Mouse (Mus musculus) embryonic facial prominence, embryonic 13.5 days (tissue): Measurements from ENCODE around the gene Cngb1. TPM values are rescaled to one million over a fixed set of nuclear protein-coding genes. Genes with fewer than 3 reads are reported as not detected.
A peak's percentile ranks its signal among the peaks of the same experiment; 100 is the strongest.

ENCODE experiments used
- ATAC-seq: fragments of 200-750 bp; cut with Nextera tagmentation; 2 replicates; pipeline ENCODE4 v1.8.0; 2017; ENCODE audit warnings: low read depth; ENCODE audit not compliant: insufficient number of reproducible peaks, insufficient read depth, low FRiP score, low TSS enrichment
- H3K27ac ChIP-seq: fragments of 300-500 bp; sonication (generic); 2 replicates; pipeline ENCODE4 v1.5.1; 2015; ENCODE audit warnings: moderate library complexity, mild to moderate bottlenecking, inconsistent platforms
- H3K27me3 ChIP-seq: fragments of 300-500 bp; sonication (generic); 2 replicates; pipeline ENCODE4 v1.6.1; 2015; ENCODE audit warnings: mild to moderate bottlenecking, inconsistent platforms
- H3K36me3 ChIP-seq: fragments of 300-500 bp; sonication (generic); 2 replicates; pipeline ENCODE4 v1.6.1; 2015; ENCODE audit warnings: mild to moderate bottlenecking, inconsistent platforms
- H3K4me1 ChIP-seq: fragments of 300-500 bp; sonication (generic); 2 replicates; pipeline ENCODE4 v1.6.1; 2015; ENCODE audit warnings: inconsistent platforms
- H3K4me2 ChIP-seq: fragments of 300-500 bp; sonication (generic); 2 replicates; pipeline ENCODE4 v1.6.1; 2015; ENCODE audit warnings: moderate library complexity, mild to moderate bottlenecking, inconsistent platforms
- H3K4me3 ChIP-seq: fragments of 300-500 bp; sonication (generic); 2 replicates; pipeline ENCODE4 v1.5.1; 2015; ENCODE audit warnings: mild to moderate bottlenecking, inconsistent platforms
- H3K9ac ChIP-seq: fragments of 300-500 bp; sonication (generic); 2 replicates; pipeline ENCODE4 v1.6.1; 2015; ENCODE audit warnings: mild to moderate bottlenecking, inconsistent platforms
- H3K9me3 ChIP-seq: fragments of 300-500 bp; sonication (generic); 2 replicates; pipeline ENCODE4 v1.6.1; 2016; ENCODE audit warnings: inconsistent platforms
- WGBS: fragments of 180-500 bp; shearing (Covaris S2); methylation state at CpG from one replicate; pipeline ENCODE4 v1.1.7; 2015; ENCODE audit warnings: mixed read lengths; 5-methylcytosine and 5-hydroxymethylcytosine counted together
- polyA plus RNA-seq: library from polyadenylated mRNA; unstranded; fragments of >200 nt; fragmentation: Nextera tagmentation; extraction: Ambion mirVana; gene quantifications from 2 replicates; pipeline ENCODE4 v1.2.1, GENCODE M21; 2015

Cngb1 gene
- polyA plus RNA-seq, 1 experiment from 2014 or later = 0.14 TPM

DNA sequence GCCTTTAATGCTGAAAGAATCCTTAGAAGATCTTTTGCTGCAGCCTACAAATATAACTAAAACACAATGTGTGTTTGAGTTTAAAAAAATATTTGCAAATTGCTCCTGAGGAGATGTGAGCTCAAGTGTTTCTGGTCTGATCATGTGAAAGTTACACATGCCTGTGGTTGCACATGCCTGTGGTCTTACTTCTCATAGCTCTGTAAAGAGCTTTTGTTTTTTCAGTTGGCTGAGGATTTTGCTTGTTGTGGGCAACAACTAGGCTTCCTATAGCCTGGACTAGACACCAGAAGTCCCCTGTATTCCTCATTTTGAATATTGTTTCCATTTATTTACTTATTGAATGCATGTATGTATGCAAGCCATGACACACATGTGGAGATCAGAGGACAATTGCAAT lies 30.0 kb upstream of the Cngb1 start:
- Histone ChIP-seq H3K4me1 (peaks cover 4% of the 10 kb centered on the region; the same call in 1 of the 2 replicates), H3K27me3 (no peaks in the 10 kb centered on the region), H3K9ac (no peak overlapping the region), H3K9me3 (no peaks in the 10 kb centered on the region), H3K27ac (no peak overlapping the region), H3K4me2 (no peak overlapping the region), H3K36me3 (peaks cover 59% of the 10 kb centered on the region), H3K4me3 (no peak overlapping the region)
- ATAC-seq = no peak

DNA sequence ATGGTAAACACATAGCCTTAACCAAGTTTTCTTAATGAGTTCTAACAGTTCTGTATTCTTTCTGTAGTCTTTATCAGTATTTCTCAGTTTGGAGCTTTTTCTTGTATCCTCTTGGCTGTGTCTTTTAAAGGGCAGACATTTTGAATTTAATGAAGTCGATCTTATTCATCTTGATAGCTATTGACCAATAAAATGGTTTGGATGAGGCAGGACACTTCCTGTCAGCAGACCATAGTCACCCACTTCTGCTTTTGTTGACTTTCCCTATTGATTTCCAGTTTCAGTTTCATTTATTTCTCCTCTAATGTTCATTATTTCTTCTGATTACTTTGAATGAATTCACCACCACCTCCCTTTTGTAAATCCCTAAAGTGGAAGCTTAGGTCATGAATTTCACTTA lies 29.3 kb upstream of the Cngb1 start:
- H3K36me3 ChIP-seq = peaks cover 52% of the 10 kb centered on the region
- H3K4me2 ChIP-seq = no peak overlapping the region
- H3K27me3 ChIP-seq = no peaks in the 10 kb centered on the region
- H3K9ac ChIP-seq = no peak overlapping the region
- H3K4me3 ChIP-seq = no peak overlapping the region
- peaks cover 5% of the 10 kb centered on the region; the same call in 1 of the 2 replicates for H3K4me1 ChIP-seq
- 91% methylated on average over 1 of the region's 1 CpGs for WGBS
- no peaks in the 10 kb centered on the region for H3K9me3 ChIP-seq
- H3K27ac ChIP-seq = no peak overlapping the region
- no peak for ATAC-seq

- Histone ChIP-seq H3K36me3 (peaks cover 44% of the 10 kb centered on the region), H3K4me1 (peaks cover 20% of the 10 kb centered on the region), H3K27me3 (no peaks in the 10 kb centered on the region), H3K4me2 (peak overlapping the region; percentile 81), H3K4me3 (peak overlapping the region; percentile 84), H3K27ac (peak overlapping the region; percentile 99), H3K9me3 (no peaks in the 10 kb centered on the region), H3K9ac (peak overlapping the region; percentile 98)
- ATAC-seq = no peak
- WGBS = 25% methylated on average over 21 of the region's 21 CpGs
Observed at GRCm38 (mm10) chr8:95332437-95333199, 26.2 kb upstream of the Cngb1 start.

GRCm38 (mm10) chr8:95331720-95332436 lies 25.5 kb upstream of the Cngb1 start, which contains the start of the genes Zfp319 and Usb1:
TSS of gene Zfp319 (minus strand) at chr8:95331950.
TSS of gene Usb1 (plus strand) at chr8:95332284.
- under 1% methylated on average over 78 of the region's 80 CpGs for WGBS
- H3K4me3 ChIP-seq = peak within 1 kb of the TSS; percentile 84
- ATAC-seq = peak; percentile 92
- H3K4me1 ChIP-seq = peaks cover 22% of the 10 kb centered on the region
- peak within 1 kb of the TSS; percentile 99 for H3K27ac ChIP-seq
- peaks cover 45% of the 10 kb centered on the region for H3K36me3 ChIP-seq
- no peaks in the 10 kb centered on the region for H3K9me3 ChIP-seq
- H3K9ac ChIP-seq = peak within 1 kb of the TSS; percentile 98
- no peaks in the 10 kb centered on the region for H3K27me3 ChIP-seq
- H3K4me2 ChIP-seq = peak within 1 kb of the TSS; percentile 81

- H3K36me3 ChIP-seq = peaks cover 51% of the 10 kb centered on the region
- peak overlapping the region; percentile 99 for H3K27ac ChIP-seq
- H3K9me3 ChIP-seq = no peaks in the 10 kb centered on the region
- ATAC-seq = peak; percentile 16; the same call in 1 of the 2 replicates
- peak overlapping the region; percentile 98 for H3K9ac ChIP-seq
- H3K4me2 ChIP-seq = peak overlapping the region; percentile 81
- peak overlapping the region; percentile 84 for H3K4me3 ChIP-seq
- H3K4me1 ChIP-seq = peaks cover 26% of the 10 kb centered on the region
- no peaks in the 10 kb centered on the region for H3K27me3 ChIP-seq
- under 1% methylated on average over 38 of the region's 38 CpGs for WGBS
Observed at GRCm38 (mm10) chr8:95331156-95331719, 24.9 kb upstream of the Cngb1 start.

DNA sequence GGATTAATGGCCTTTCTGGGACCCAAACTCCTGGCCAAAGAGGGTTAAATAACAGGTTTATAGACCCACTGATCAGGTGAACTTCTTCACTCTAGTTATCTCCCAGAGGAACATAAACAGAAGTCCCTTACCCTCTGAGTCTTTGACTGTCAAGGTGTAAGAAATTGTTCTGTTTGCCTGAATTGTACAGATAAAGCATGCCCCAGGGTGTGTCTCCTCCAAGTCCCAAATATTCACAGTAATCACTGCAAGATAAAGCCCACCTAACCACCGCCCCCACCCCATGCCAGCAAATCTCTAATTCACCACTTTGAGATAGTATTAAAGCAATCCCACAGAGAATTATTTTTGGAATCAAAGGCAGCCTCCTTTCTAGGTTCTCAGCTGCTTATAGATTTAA lies 24.0 kb upstream of the Cngb1 start:
- Histone ChIP-seq H3K4me3 (peak overlapping the region; percentile 84), H3K9me3 (no peaks in the 10 kb centered on the region), H3K4me2 (peak overlapping the region; percentile 81), H3K9ac (peak overlapping the region; percentile 98), H3K36me3 (peaks cover 58% of the 10 kb centered on the region), H3K27ac (peak overlapping the region; percentile 99), H3K27me3 (no peaks in the 10 kb centered on the region), H3K4me1 (peaks cover 26% of the 10 kb centered on the region)
- WGBS = 68% methylated on average over 1 of the region's 1 CpGs
- no peak for ATAC-seq

DNA sequence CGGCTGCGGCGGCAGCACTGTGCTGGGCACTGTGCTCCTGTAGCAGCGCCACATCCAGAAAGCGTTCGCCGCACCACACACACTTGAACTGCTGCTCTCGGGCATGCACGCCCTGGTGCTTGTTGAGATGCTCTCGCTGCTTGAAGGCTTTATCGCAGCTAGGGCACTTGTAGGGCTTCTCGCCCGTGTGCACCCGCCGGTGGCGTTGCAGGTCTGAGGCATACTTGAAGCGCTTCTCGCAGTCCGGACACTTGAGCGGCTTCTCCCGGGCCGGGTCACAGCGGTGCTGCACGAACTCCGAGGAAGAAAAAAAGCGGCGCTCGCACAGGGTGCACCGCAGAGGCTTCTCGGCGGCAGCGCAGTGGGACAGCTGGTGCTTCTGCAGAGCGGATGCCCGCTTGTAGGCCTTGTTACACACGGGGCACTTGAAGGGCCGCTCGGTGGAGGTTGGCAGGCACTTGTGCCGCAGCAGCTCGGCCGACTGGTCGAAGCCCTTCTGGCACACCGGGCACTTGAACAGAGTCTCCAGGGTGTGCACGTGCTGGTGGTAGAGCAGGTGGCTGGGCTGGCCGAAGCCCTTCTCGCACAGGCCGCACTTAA lies 21.6 kb upstream of the Cngb1 start:
- no peak overlapping the region for H3K4me3 ChIP-seq
- ATAC-seq = no peak
- peaks cover 61% of the 10 kb centered on the region for H3K36me3 ChIP-seq
- H3K9ac ChIP-seq = no peak overlapping the region
- no peaks in the 10 kb centered on the region for H3K9me3 ChIP-seq
- no peaks in the 10 kb centered on the region for H3K27me3 ChIP-seq
- no peak overlapping the region for H3K4me2 ChIP-seq
- WGBS = 85% methylated on average over 46 of the region's 46 CpGs
- H3K4me1 ChIP-seq = peaks cover 25% of the 10 kb centered on the region
- H3K27ac ChIP-seq = no peak overlapping the region

DNA sequence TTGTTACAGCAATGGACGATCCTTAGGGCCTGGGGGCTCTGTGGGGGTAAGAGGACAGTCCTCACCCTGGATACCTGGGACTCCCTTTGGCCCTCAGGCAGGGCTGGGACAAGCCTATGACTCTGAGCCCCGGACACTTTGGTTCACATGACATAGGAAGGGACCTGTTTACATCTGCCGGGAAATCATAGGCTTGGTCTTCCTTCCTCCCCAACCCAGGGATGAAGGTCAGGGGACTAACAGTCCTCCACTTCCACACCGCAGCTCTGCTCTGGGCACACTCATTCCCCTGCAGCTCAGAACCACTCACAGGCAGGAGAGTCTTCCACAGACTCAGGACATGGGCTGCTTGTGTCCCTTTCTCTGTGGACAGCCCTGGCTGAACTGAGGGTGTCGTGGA lies 20.4 kb upstream of the Cngb1 start:
- no peaks in the 10 kb centered on the region for H3K9me3 ChIP-seq
- no peak overlapping the region for H3K9ac ChIP-seq
- no peaks in the 10 kb centered on the region for H3K27me3 ChIP-seq
- H3K4me2 ChIP-seq = no peak overlapping the region
- peaks cover 22% of the 10 kb centered on the region for H3K4me1 ChIP-seq
- no peak for ATAC-seq
- peaks cover 61% of the 10 kb centered on the region for H3K36me3 ChIP-seq
- WGBS = 92% methylated on average over 5 of the region's 5 CpGs
- H3K4me3 ChIP-seq = no peak overlapping the region
- H3K27ac ChIP-seq = no peak overlapping the region

- Histone ChIP-seq H3K36me3 (peaks cover 61% of the 10 kb centered on the region), H3K4me3 (no peak overlapping the region), H3K4me2 (no peak overlapping the region), H3K27ac (no peak overlapping the region), H3K9me3 (no peaks in the 10 kb centered on the region), H3K4me1 (peaks cover 22% of the 10 kb centered on the region), H3K27me3 (peaks cover 3% of the 10 kb centered on the region; the same call in 1 of the 2 replicates), H3K9ac (no peak overlapping the region)
- 42% methylated on average over 5 of the region's 5 CpGs for WGBS
- no peak for ATAC-seq
Observed at GRCm38 (mm10) chr8:95324646-95325045, 18.3 kb upstream of the Cngb1 start.

DNA sequence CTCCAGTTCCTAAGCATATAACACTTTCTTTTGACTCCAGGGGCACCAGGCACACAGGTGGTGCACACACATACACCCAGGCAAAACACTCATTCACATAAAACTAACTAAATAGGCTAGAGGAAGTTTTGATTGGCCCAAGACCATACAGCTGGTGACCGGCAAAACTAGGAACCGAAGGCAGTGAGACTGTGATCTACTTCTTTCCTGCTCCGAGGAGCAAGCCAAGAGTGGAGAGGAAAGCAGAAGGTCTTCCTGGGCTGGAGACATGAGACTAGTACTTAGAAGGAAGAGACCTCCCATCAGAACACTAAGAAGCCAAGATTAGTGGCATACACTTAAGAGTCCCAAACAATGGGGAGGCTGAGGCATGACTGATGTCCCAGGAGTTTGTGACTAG lies 16.8 kb upstream of the Cngb1 start:
- H3K4me3 ChIP-seq = no peak overlapping the region
- no peak for ATAC-seq
- 79% methylated on average over 3 of the region's 3 CpGs for WGBS
- H3K9me3 ChIP-seq = no peaks in the 10 kb centered on the region
- peaks cover 3% of the 10 kb centered on the region; the same call in 1 of the 2 replicates for H3K27me3 ChIP-seq
- no peak overlapping the region for H3K27ac ChIP-seq
- peaks cover 19% of the 10 kb centered on the region for H3K4me1 ChIP-seq
- H3K4me2 ChIP-seq = no peak overlapping the region
- no peak overlapping the region for H3K9ac ChIP-seq
- H3K36me3 ChIP-seq = peaks cover 47% of the 10 kb centered on the region
